Mouse (Mus musculus) liver, adult (tissue): ENCODE data around the gene Kcnq1.

Experiments
- GATA4 ChIP-seq: IDR thresholded peaks from 2 replicates; pipeline ENCODE4 v1.6.1; 2014; ENCODE audit warnings: mild to moderate bottlenecking, low read length; ENCODE audit not compliant: insufficient replicate concordance

The Kcnq1 gene

GRCm38 (mm10) chr7:143106062-143106461, at the start of gene Kcnq1:
Gene Kcnq1 (plus strand): TSS chr7:143106362.
- no peak for TF ChIP-seq GATA4

- no peak for TF ChIP-seq GATA4
These were observed 49.1 kb upstream of the Kcnq1 start for GRCm38 (mm10) chr7:143057023-143057422.

GRCm38 (mm10) chr7:143057667-143058220, 48.4 kb upstream of the Kcnq1 start:
- TF ChIP-seq GATA4, result peak; percentile 96; the same call in 1 of the 2 replicates

GRCm38 (mm10) chr7:143058221-143058697, 47.9 kb upstream of the Kcnq1 start:
- peak; percentile 58; the same call in 1 of the 2 replicates for TF ChIP-seq GATA4

GRCm38 (mm10) chr7:143059202-143059870, 46.8 kb upstream of the Kcnq1 start:
- TF ChIP-seq GATA4, result no peak

GRCm38 (mm10) chr7:143062704-143063103, 43.5 kb upstream of the Kcnq1 start:
- TF ChIP-seq GATA4, result no peak

- no peak for TF ChIP-seq GATA4
These were observed 41.9 kb upstream of the Kcnq1 start for GRCm38 (mm10) chr7:143064226-143064625.

- no peak for TF ChIP-seq GATA4
These were observed 40.5 kb upstream of the Kcnq1 start for GRCm38 (mm10) chr7:143065692-143066091.

GRCm38 (mm10) chr7:143067469-143067868, 38.7 kb upstream of the Kcnq1 start:
- no peak for TF ChIP-seq GATA4

- TF ChIP-seq GATA4, result no peak
These were observed 38.3 kb upstream of the Kcnq1 start for GRCm38 (mm10) chr7:143067897-143068296.

GRCm38 (mm10) chr7:143068316-143068881, 37.8 kb upstream of the Kcnq1 start:
- no peak for TF ChIP-seq GATA4

GRCm38 (mm10) chr7:143068882-143069591, 37.1 kb upstream of the Kcnq1 start, which contains the start of gene Tssc4:
Gene Tssc4 (plus strand): TSS chr7:143069249.
- TF ChIP-seq GATA4, result no peak; the same call in 1 of the 2 replicates

GRCm38 (mm10) chr7:143069751-143070400, 36.3 kb upstream of the Kcnq1 start:
- TF ChIP-seq GATA4, result no peak

GRCm38 (mm10) chr7:143070506-143071070, 35.6 kb upstream of the Kcnq1 start:
- no peak for TF ChIP-seq GATA4

- TF ChIP-seq GATA4, result no peak
These were observed 33.6 kb upstream of the Kcnq1 start for GRCm38 (mm10) chr7:143072605-143073004.

GRCm38 (mm10) chr7:143073086-143073485, 33.1 kb upstream of the Kcnq1 start:
- TF ChIP-seq GATA4, result no peak
